Mouse (Mus musculus): ENCODE results near the gene Map4k5. TPM values are rescaled to one million over a fixed set of nuclear protein-coding genes. Genes with fewer than 3 reads are reported as not detected.
A peak's percentile ranks its signal among the peaks of the same experiment; 100 is the strongest.

The Map4k5 gene
- polyA plus RNA-seq, 1 experiment from 2014 or later: 40.0 TPM

DNA sequence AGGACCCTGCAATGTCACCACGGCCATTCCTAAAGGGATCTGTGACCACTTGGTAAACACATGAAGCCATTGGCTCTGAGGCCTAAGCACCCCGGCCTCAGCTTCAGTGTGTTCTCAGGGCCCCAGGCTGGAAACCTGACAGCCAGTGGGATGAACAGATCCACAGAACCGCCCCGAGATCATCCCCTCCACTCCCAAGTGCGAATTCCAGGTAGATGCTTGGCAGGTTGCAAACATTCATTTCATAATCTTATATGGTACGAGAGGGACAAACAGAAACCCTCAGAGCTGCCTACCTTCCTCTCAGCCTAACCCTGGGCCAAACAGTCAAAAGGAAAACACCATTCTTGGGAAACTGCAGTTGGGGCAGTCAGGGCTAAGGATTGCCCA, 115.7 kb downstream of the Map4k5 start:
- DNase-seq (no peak), ATAC-seq (ENCODE audit: low FRiP score, low TSS enrichment) (no peak)
- 90% methylated on average over 6 of the region's 6 CpGs for WGBS
- Histone ChIP-seq H3K9ac (replicated peaks; ENCODE audit: low read length) (no peak overlapping the region), H3K27ac (replicated peaks; ENCODE audit: low read depth, low read length) (no peak overlapping the region), H3K4me1 (ENCODE audit: control insufficient read depth, insufficient read depth, low read length) (no peaks in the 10 kb centered on the region), H3K27me3 (ENCODE audit: control insufficient read depth, insufficient read depth, low read length) (no peaks in the 10 kb centered on the region), H3K9me3 (ENCODE audit: control insufficient read depth, low read length) (no peaks in the 10 kb centered on the region), H3K4me2 (ENCODE audit: low read length) (no peak overlapping the region), H3K4me3 (replicated peaks; ENCODE audit: low read depth, low read length) (no peak overlapping the region), H3K36me3 (ENCODE audit: control insufficient read depth, insufficient read depth, low read length) (no peaks in the 10 kb centered on the region)

DNA sequence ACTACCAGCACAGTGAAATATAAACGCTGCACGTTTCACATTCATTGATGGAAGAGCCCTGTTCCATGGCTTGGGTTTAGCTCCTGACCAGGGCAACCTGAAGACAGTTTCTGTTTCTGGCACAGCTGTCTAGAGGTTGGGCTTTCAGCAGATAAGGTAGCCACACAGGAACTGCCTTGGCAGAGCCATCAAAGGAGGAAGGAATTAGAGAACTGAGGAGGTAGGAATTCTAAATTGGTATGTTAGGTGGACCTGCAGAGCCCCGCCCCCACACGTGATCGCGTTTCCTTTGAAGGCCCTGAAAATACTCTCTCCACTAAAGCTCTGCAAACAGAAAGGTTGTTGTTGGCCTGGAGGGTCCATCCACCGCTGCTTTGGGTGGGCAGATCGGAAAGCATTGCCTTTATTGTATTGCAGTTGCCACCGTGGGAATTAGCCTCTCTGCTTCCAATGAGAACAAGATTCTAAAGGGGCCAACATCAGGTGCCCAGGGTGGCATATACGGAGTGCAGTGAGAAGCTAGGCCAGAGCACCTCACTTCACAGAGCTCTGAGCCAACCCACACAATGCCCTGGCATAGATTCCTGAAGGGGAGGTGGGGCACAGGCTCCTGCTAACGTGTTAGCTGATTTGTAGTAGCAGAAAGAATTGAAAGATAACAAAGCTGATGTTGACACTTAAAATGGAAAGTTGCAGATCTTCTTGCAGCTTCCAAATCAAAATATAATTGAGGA, 116.2 kb downstream of the Map4k5 start:
- no peak for ATAC-seq (ENCODE audit: low FRiP score, low TSS enrichment)
- H3K9me3 ChIP-seq (ENCODE audit: control insufficient read depth, low read length): no peaks in the 10 kb centered on the region
- H3K27ac ChIP-seq (replicated peaks; ENCODE audit: low read depth, low read length): no peak overlapping the region
- H3K36me3 ChIP-seq (ENCODE audit: control insufficient read depth, insufficient read depth, low read length): no peaks in the 10 kb centered on the region
- no peak for DNase-seq
- 84% methylated on average over 11 of the region's 11 CpGs for WGBS
- no peak overlapping the region for H3K4me2 ChIP-seq (ENCODE audit: low read length)
- no peaks in the 10 kb centered on the region for H3K27me3 ChIP-seq (ENCODE audit: control insufficient read depth, insufficient read depth, low read length)
- H3K9ac ChIP-seq (replicated peaks; ENCODE audit: low read length): no peak overlapping the region
- H3K4me1 ChIP-seq (ENCODE audit: control insufficient read depth, insufficient read depth, low read length): no peaks in the 10 kb centered on the region
- H3K4me3 ChIP-seq (replicated peaks; ENCODE audit: low read depth, low read length): no peak overlapping the region

DNA sequence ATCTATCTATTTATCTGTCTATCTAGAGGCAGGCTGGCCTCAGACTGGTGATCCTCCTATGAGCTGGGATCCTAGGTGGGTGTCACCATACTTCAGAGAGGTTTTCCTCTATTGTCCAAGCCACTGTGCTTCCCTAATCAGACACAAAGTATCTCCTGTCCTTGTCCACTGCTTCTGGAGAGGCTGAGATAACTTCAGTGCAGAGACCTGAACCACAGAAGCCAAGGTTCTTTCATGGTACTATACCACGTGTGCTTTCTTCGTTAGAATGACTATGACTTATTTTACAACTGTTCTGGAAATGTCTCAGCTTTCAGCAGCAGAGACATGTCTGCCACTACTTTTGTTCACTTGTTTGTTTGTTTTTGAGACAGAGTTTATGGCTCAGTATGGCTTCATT, 124.2 kb downstream of the Map4k5 start:
- no peaks in the 10 kb centered on the region for H3K27me3 ChIP-seq (ENCODE audit: control insufficient read depth, insufficient read depth, low read length)
- H3K27ac ChIP-seq (replicated peaks; ENCODE audit: low read depth, low read length): no peak overlapping the region
- no peaks in the 10 kb centered on the region for H3K36me3 ChIP-seq (ENCODE audit: control insufficient read depth, insufficient read depth, low read length)
- WGBS: 93% methylated on average over 2 of the region's 2 CpGs
- H3K4me3 ChIP-seq (replicated peaks; ENCODE audit: low read depth, low read length): no peak overlapping the region
- peaks cover 5% of the 10 kb centered on the region for H3K4me1 ChIP-seq (ENCODE audit: control insufficient read depth, insufficient read depth, low read length)
- DNase-seq (no peak), ATAC-seq (ENCODE audit: low FRiP score, low TSS enrichment) (no peak)
- no peak overlapping the region for H3K4me2 ChIP-seq (ENCODE audit: low read length)
- H3K9ac ChIP-seq (replicated peaks; ENCODE audit: low read length): no peak overlapping the region
- H3K9me3 ChIP-seq (ENCODE audit: control insufficient read depth, low read length): 0 out of 2 replicates have a peak, but pooled peaks cover 3% of the 10 kb centered on the region

DNA sequence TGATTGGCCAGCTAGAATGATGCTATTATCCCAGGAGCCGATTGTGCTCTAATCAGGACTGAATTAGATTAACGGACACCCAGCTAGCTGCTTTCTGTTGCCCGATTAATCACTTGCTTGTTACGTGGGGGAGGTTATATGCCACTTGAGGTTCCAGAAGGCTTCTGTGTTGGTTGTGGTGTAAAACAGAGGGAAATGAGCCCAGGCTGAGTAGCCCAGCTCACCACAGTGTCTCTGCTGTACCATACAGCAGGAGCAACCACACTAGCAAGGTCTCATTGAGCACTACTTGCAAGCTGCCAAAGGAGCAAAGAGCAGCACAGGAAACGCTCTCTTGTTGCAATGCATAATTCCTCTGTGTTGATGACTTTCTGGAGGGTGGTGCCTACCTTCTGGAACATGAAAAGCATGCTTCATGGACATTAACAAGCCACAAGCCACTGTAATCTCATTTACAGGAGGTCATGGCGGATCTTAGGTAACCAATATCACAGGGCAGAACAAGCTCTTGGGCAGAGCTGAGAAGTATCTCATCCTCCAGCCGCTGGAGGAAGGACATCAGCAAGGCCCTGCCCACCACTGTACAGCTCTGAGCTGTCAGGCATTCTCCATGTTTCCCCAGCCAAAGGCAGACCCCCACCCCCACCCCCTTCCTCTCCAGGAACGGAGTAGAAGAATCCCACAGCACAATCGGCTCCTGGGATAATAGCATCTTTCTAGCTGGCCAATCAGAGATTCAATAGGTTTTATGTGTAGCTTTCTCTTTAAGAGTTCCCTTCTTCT, 125.3 kb downstream of the Map4k5 start:
- ATAC-seq (ENCODE audit: low FRiP score, low TSS enrichment) (no peak), DNase-seq (peak; percentile 24)
- Histone ChIP-seq H3K36me3 (ENCODE audit: control insufficient read depth, insufficient read depth, low read length) (no peaks in the 10 kb centered on the region), H3K4me3 (replicated peaks; ENCODE audit: low read depth, low read length) (no peak overlapping the region), H3K9ac (replicated peaks; ENCODE audit: low read length) (no peak overlapping the region), H3K27ac (replicated peaks; ENCODE audit: low read depth, low read length) (no peak overlapping the region), H3K9me3 (ENCODE audit: control insufficient read depth, low read length) (0 out of 2 replicates have a peak, but pooled peaks cover 3% of the 10 kb centered on the region), H3K4me2 (ENCODE audit: low read length) (no peak overlapping the region; the same call in 1 of the 2 replicates), H3K27me3 (ENCODE audit: control insufficient read depth, insufficient read depth, low read length) (no peaks in the 10 kb centered on the region), H3K4me1 (ENCODE audit: control insufficient read depth, insufficient read depth, low read length) (peaks cover 5% of the 10 kb centered on the region)
- 41% methylated on average over 9 of the region's 9 CpGs for WGBS

DNA sequence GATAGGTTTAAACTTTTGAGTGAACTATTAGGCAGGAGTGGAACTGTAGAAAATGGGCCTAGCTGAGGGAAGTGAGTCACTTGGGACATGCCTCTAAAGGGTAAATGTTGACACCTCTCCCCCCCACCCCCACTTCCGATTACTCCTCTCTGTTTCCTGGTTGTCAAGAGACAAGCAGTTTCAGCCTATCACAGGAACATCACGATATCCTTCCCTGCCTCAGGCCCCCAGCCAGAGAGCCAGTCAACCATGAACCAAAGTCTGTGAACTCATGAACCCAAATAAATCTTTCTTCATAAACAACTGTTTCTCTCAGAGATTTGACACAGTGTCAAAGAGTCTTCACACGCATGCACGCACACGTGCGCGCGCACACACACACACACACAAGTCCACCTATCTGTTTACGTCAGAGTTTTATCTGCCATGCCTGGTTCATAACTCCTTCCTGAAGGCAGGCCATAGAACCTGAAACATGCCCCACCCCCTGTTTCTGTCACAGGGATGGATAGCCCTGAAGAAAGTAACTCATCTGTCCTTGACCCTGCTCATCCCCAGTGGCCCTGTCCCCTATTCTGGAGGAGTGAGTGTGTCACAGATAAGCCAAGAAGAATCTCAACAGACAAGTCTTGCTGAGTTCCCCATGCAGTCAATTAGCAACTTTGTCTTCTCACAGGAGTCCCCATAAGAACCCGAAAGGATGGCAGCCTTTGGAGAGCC, 126.7 kb downstream of the Map4k5 start:
- Histone ChIP-seq H3K9ac (replicated peaks; ENCODE audit: low read length) (no peak overlapping the region), H3K27ac (replicated peaks; ENCODE audit: low read depth, low read length) (no peak overlapping the region), H3K36me3 (ENCODE audit: control insufficient read depth, insufficient read depth, low read length) (no peaks in the 10 kb centered on the region), H3K4me2 (ENCODE audit: low read length) (no peak overlapping the region), H3K27me3 (ENCODE audit: control insufficient read depth, insufficient read depth, low read length) (no peaks in the 10 kb centered on the region), H3K9me3 (ENCODE audit: control insufficient read depth, low read length) (0 out of 2 replicates have a peak, but pooled peaks cover 3% of the 10 kb centered on the region), H3K4me3 (replicated peaks; ENCODE audit: low read depth, low read length) (no peak overlapping the region), H3K4me1 (ENCODE audit: control insufficient read depth, insufficient read depth, low read length) (peaks cover 5% of the 10 kb centered on the region)
- 90% methylated on average over 10 of the region's 10 CpGs for WGBS
- no peak for DNase-seq
- no peak for ATAC-seq (ENCODE audit: low FRiP score, low TSS enrichment)

DNA sequence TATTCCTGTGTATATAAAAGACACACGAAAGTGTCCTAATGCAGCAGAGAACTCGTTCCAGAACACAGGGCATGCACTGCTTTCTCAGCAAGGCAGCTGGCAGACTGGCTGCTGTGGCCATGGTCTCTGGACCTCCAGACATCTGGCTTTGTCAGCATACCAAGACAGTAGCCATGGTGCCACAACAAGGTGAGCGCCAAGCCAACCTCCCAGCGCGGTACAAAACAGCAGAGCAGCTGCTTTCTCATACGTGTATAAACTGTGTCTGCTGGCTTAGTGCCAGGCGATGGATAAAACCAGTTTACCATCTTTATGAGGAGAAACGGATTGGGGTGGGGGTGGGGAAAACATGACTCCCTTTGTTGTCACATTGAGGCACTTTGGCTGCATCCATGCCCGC, 127.5 kb downstream of the Map4k5 start:
- DNase-seq: peak; percentile 60

DNA sequence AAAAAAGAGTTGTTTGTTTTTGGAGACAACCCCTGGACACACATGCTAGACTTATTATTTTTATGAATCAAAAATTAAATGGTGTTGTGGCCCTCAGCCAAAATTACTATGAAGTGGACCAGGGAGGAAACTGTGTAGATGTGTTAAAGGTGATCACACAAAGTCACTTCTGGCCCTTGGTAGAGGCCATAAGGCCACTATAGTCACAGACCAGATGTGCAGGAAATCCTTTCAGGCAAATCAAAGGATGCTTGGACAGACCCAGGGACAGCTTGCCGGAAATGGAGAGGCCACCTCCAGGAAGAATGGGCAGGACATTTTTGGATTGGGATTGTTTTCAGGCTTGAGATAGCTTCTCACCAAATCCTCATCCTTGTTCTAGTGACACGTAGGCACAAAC, 131.4 kb downstream of the Map4k5 start:
- Histone ChIP-seq H3K27ac (replicated peaks; ENCODE audit: low read depth, low read length) (no peak overlapping the region), H3K9me3 (ENCODE audit: control insufficient read depth, low read length) (no peaks in the 10 kb centered on the region), H3K4me2 (ENCODE audit: low read length) (no peak overlapping the region), H3K36me3 (ENCODE audit: control insufficient read depth, insufficient read depth, low read length) (no peaks in the 10 kb centered on the region), H3K4me1 (ENCODE audit: control insufficient read depth, insufficient read depth, low read length) (peaks cover 13% of the 10 kb centered on the region), H3K27me3 (ENCODE audit: control insufficient read depth, insufficient read depth, low read length) (no peaks in the 10 kb centered on the region), H3K9ac (replicated peaks; ENCODE audit: low read length) (no peak overlapping the region), H3K4me3 (replicated peaks; ENCODE audit: low read depth, low read length) (no peak overlapping the region)
- DNase-seq: no peak
- no peak for ATAC-seq (ENCODE audit: low FRiP score, low TSS enrichment)
- 83% methylated on average over 2 of the region's 2 CpGs for WGBS

More for the DNA sequence above, 127.5 kb downstream of the Map4k5 start:
- 60% methylated on average over 9 of the region's 9 CpGs for WGBS
- no peak overlapping the region for H3K27ac ChIP-seq (replicated peaks; ENCODE audit: low read depth, low read length)
- 0 out of 2 replicates have a peak, but pooled peaks cover 2% of the 10 kb centered on the region for H3K9me3 ChIP-seq (ENCODE audit: control insufficient read depth, low read length)
- H3K9ac ChIP-seq (replicated peaks; ENCODE audit: low read length): no peak overlapping the region
- ATAC-seq (ENCODE audit: low FRiP score, low TSS enrichment): no peak
- H3K4me1 ChIP-seq (ENCODE audit: control insufficient read depth, insufficient read depth, low read length): peaks cover 5% of the 10 kb centered on the region
- H3K27me3 ChIP-seq (ENCODE audit: control insufficient read depth, insufficient read depth, low read length): no peaks in the 10 kb centered on the region
- no peaks in the 10 kb centered on the region for H3K36me3 ChIP-seq (ENCODE audit: control insufficient read depth, insufficient read depth, low read length)
- no peak overlapping the region for H3K4me2 ChIP-seq (ENCODE audit: low read length)
- no peak overlapping the region for H3K4me3 ChIP-seq (replicated peaks; ENCODE audit: low read depth, low read length)

DNA sequence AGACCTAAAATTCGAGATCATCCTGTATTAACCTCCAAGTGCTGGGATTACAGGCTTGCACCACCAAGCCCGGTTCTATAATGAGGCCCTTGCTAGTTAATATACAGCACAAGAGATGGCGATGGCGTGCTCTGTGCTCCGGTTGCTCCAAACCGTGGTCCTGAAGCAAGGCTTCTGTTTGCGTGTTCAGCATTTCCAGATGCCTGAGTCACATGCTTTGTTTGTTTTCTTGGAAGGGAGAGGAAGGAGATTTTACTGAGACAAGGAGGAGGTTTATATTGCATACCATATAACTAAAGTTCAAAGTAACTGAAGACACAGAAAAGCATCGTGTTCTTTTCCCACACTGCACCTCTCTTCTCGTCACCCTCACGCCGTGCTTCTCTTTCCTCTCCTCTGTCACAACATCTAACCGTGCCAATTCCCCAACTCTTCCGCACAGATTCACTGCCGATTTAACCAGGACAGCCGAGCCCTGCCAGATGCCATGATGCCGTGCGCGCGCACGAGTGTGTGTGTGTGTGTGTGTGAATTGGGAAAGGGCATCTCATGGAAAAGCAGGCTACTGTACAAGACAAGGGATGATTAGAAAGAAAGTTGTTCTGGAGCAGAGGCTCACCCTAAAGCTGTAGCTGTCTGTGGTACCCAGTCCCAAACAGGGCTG, 132.1 kb downstream of the Map4k5 start:
- no peak for DNase-seq
- no peak overlapping the region for H3K27ac ChIP-seq (replicated peaks; ENCODE audit: low read depth, low read length)

More for the DNA sequence above, 132.1 kb downstream of the Map4k5 start:
- 93% methylated on average over 20 of the region's 20 CpGs for WGBS
- H3K36me3 ChIP-seq (ENCODE audit: control insufficient read depth, insufficient read depth, low read length): no peaks in the 10 kb centered on the region
- H3K4me2 ChIP-seq (ENCODE audit: low read length): no peak overlapping the region
- no peaks in the 10 kb centered on the region for H3K27me3 ChIP-seq (ENCODE audit: control insufficient read depth, insufficient read depth, low read length)
- ATAC-seq (ENCODE audit: low FRiP score, low TSS enrichment): no peak
- peaks cover 13% of the 10 kb centered on the region for H3K4me1 ChIP-seq (ENCODE audit: control insufficient read depth, insufficient read depth, low read length)
- H3K4me3 ChIP-seq (replicated peaks; ENCODE audit: low read depth, low read length): no peak overlapping the region
- no peaks in the 10 kb centered on the region for H3K9me3 ChIP-seq (ENCODE audit: control insufficient read depth, low read length)
- no peak overlapping the region for H3K9ac ChIP-seq (replicated peaks; ENCODE audit: low read length)
